Mouse (Mus musculus) limb, embryonic 14.5 days (tissue): ENCODE data around the gene Acad12. TPM values are rescaled to one million over a fixed set of nuclear protein-coding genes. Genes with fewer than 3 reads are reported as not detected.

Source experiments
- ATAC-seq: fragments of 200-750 bp; cut with Nextera tagmentation; 2 replicates; pipeline ENCODE4 v1.8.0; 2017; ENCODE audit warnings: low read depth, moderate number of reproducible peaks, moderate TSS enrichment; ENCODE audit not compliant: low FRiP score
- DNase-seq: peaks from one replicate; pipeline ENCODE4 v3.0.0-alpha.2; 2015; ENCODE audit warnings: low spot score
- H3K27ac ChIP-seq: fragments of 300-500 bp; sonication (generic); replicated peaks from 2 replicates; pipeline ENCODE4 v1.5.1; 2014; ENCODE audit warnings: low read depth, mild to moderate bottlenecking, low read length, moderate library complexity, mixed read lengths
- H3K27me3 ChIP-seq: fragments of 300-500 bp; sonication (generic); 2 replicates; pipeline ENCODE4 v1.6.1; 2014; ENCODE audit warnings: low read length, mixed read lengths; ENCODE audit not compliant: control insufficient read depth, insufficient read depth
- H3K36me3 ChIP-seq: fragments of 300-500 bp; sonication (generic); 2 replicates; pipeline ENCODE4 v1.6.1; 2014; ENCODE audit warnings: mild to moderate bottlenecking, low read length, moderate library complexity, mixed read lengths; ENCODE audit not compliant: control insufficient read depth, insufficient read depth
- H3K4me1 ChIP-seq: fragments of 300-500 bp; sonication (generic); 2 replicates; pipeline ENCODE4 v1.6.1; 2014; ENCODE audit warnings: antibody characterized with exemption, low read length, mixed read lengths; ENCODE audit not compliant: control insufficient read depth, insufficient read depth
- H3K4me2 ChIP-seq: fragments of 300-500 bp; sonication (generic); replicated peaks from 2 replicates; pipeline ENCODE4 v1.6.1; 2014; ENCODE audit warnings: low read depth, mild to moderate bottlenecking, low read length, moderate library complexity; ENCODE audit not compliant: severe bottlenecking
- H3K4me3 ChIP-seq: fragments of 300-500 bp; sonication (generic); replicated peaks from 2 replicates; pipeline ENCODE4 v1.5.1; 2014; ENCODE audit warnings: low read length
- H3K9ac ChIP-seq: fragments of 300-500 bp; sonication (generic); 2 replicates; pipeline ENCODE4 v1.6.1; 2014; ENCODE audit warnings: mild to moderate bottlenecking, low read depth, low read length, moderate library complexity; ENCODE audit not compliant: severe bottlenecking
- H3K9me3 ChIP-seq: fragments of 300-500 bp; sonication (generic); 2 replicates; pipeline ENCODE4 v1.6.1; 2016; ENCODE audit warnings: low read length; ENCODE audit not compliant: control insufficient read depth
- POLR2A ChIP-seq: fragments of 200-500 bp; IDR thresholded peaks from 2 replicates; pipeline ENCODE4 v1.8.0; 2012; ENCODE audit warnings: inconsistent platforms, mild to moderate bottlenecking, moderate library complexity, borderline replicate concordance; ENCODE audit not compliant: insufficient read depth, insufficient read length; ENCODE audit errors: extremely low read depth
- WGBS: fragments of 180-500 bp; shearing (Covaris S2); extraction: QIAGEN DNeasy Blood & Tissue Kit; methylation state at CpG from one replicate; pipeline ENCODE4 v1.1.7; 2014; 5-methylcytosine and 5-hydroxymethylcytosine counted together
- polyA plus RNA-seq, 2 experiments: library from polyadenylated mRNA; depleted of rRNA in 1 of 2; stranded (reverse) in 1 of 2; unstranded in 1 of 2; fragments of >200 nt; fragmentation: Nextera tagmentation in 1 of 2; extraction: Ambion mirVana in 1 of 2; gene quantifications; 2 replicates each; pipeline versions ENCODE4 v1.2.1 to v1.2.3; 2012 to 2014

Gene Acad12
- polyA plus RNA-seq (2012; rRNA removed) (2.0 and 3.2 TPM in 2 replicates), polyA plus RNA-seq (2014; fragmentation: Nextera tagmentation; extraction: Ambion mirVana) (1.6 and 2.1 TPM in 2 replicates)

- Histone ChIP-seq H3K27me3 (no peaks in the 10 kb centered on the region), H3K4me2 (peak within 1 kb of the TSS; percentile 64), H3K9ac (peak within 1 kb of the TSS; percentile 81), H3K9me3 (no peaks in the 10 kb centered on the region), H3K27ac (peak within 1 kb of the TSS; percentile 55), H3K4me3 (peak within 1 kb of the TSS; percentile 80), H3K36me3 (no peaks in the 10 kb centered on the region), H3K4me1 (peaks cover 6% of the 10 kb centered on the region)
- peak; percentile 89; the same call in 1 of the 2 replicates for TF ChIP-seq POLR2A
- ATAC-seq (peak; percentile 84), DNase-seq (peak; percentile 77)
- WGBS, result under 1% methylated on average over 47 of the region's 58 CpGs
These were observed at the start of gene Acad12 for GRCm38 (mm10) chr5:121618592-121619513. Gene Acad12 (minus strand): TSS chr5:121618938.

GRCm38 (mm10) chr5:121668411-121668810 lies 49.7 kb upstream of the Acad12 start:
- no peak overlapping the region for H3K9ac ChIP-seq

GRCm38 (mm10) chr5:121667067-121667466 lies 48.3 kb upstream of the Acad12 start:
- H3K4me1 ChIP-seq, result no peaks in the 10 kb centered on the region
- no peaks in the 10 kb centered on the region for H3K9me3 ChIP-seq
- DNase-seq, result no peak
- ATAC-seq, result no peak
- no peak overlapping the region for H3K27ac ChIP-seq
- no peak overlapping the region for H3K4me2 ChIP-seq
- 85% methylated on average over 4 of the region's 4 CpGs for WGBS
- H3K36me3 ChIP-seq, result peaks cover 71% of the 10 kb centered on the region
- no peaks in the 10 kb centered on the region for H3K27me3 ChIP-seq
- no peak overlapping the region for H3K4me3 ChIP-seq
- no peak overlapping the region for H3K9ac ChIP-seq
- TF ChIP-seq POLR2A, result no peak

More at GRCm38 (mm10) chr5:121668411-121668810, 49.7 kb upstream of the Acad12 start:
- peaks cover 64% of the 10 kb centered on the region for H3K36me3 ChIP-seq
- WGBS, result 67% methylated on average over 6 of the region's 6 CpGs
- H3K9me3 ChIP-seq, result no peaks in the 10 kb centered on the region
- no peak overlapping the region for H3K4me3 ChIP-seq
- ATAC-seq, result no peak
- H3K4me2 ChIP-seq, result no peak overlapping the region
- no peaks in the 10 kb centered on the region for H3K27me3 ChIP-seq
- no peaks in the 10 kb centered on the region for H3K4me1 ChIP-seq
- no peak for TF ChIP-seq POLR2A
- no peak for DNase-seq
- no peak overlapping the region for H3K27ac ChIP-seq

- no peak for TF ChIP-seq POLR2A
- WGBS, result 95% methylated on average over 9 of the region's 9 CpGs
These were observed 46.2 kb upstream of the Acad12 start for GRCm38 (mm10) chr5:121664971-121665370.

GRCm38 (mm10) chr5:121664078-121664477 lies 45.3 kb upstream of the Acad12 start:
- Histone ChIP-seq H3K4me3 (no peak overlapping the region), H3K9ac (no peak overlapping the region), H3K4me1 (peaks cover 12% of the 10 kb centered on the region), H3K27me3 (no peaks in the 10 kb centered on the region), H3K4me2 (no peak overlapping the region), H3K27ac (no peak overlapping the region), H3K36me3 (peaks cover 57% of the 10 kb centered on the region), H3K9me3 (no peaks in the 10 kb centered on the region)
- WGBS, result 80% methylated on average over 6 of the region's 6 CpGs
- DNase-seq (peak; percentile 44), ATAC-seq (no peak)
- TF ChIP-seq POLR2A, result no peak

More at GRCm38 (mm10) chr5:121664971-121665370, 46.2 kb upstream of the Acad12 start:
- ATAC-seq, result no peak
- Histone ChIP-seq H3K4me1 (peaks cover 6% of the 10 kb centered on the region; the same call in 1 of the 2 replicates), H3K4me3 (no peak overlapping the region), H3K36me3 (peaks cover 57% of the 10 kb centered on the region), H3K27me3 (no peaks in the 10 kb centered on the region), H3K4me2 (no peak overlapping the region), H3K27ac (no peak overlapping the region), H3K9ac (no peak overlapping the region), H3K9me3 (no peaks in the 10 kb centered on the region)
- DNase-seq, result no peak
